Mouse (Mus musculus): ENCODE measurements at regions not wholly inside any gene's neighbourhood (a gene's known extent, or its start where the extent isn't known, plus 50 kb on each side); places are given as distances from the start of the nearest gene placed in this dataset.

GRCm38 (mm10) chr8:115861381-115861780, 153.8 kb upstream of the Maf start:
- TF ChIP-seq POLR2A (IDR thresholded peaks at IDR 0.05; ENCODE audit: borderline replicate concordance, extremely low read depth, low read depth, low read length) (no peak), CTCF (IDR thresholded peaks at IDR 0.05; ENCODE audit: insufficient read depth, low read length) (no peak)
